Mouse (Mus musculus): ENCODE data around the gene Filip1.

- TF ChIP-seq POLR2A (IDR thresholded peaks at IDR 0.05; ENCODE audit: low read depth, low read length), result no peak
- TF ChIP-seq MYC (IDR thresholded peaks at IDR 0.05; ENCODE audit: low read depth, low read length), result no peak
- TF ChIP-seq SMC3 (IDR thresholded peaks at IDR 0.05; ENCODE audit: low read depth, low read length), result no peak
- TF ChIP-seq CTCF (conservative IDR thresholded peaks at IDR 0.05 in 1 of 2, IDR thresholded peaks at IDR 0.05 in 1 of 2; ENCODE audit: low read depth in 2 of 2, low read length in 2 of 2), result no peak
- no peak for TF ChIP-seq ELF1 (IDR thresholded peaks at IDR 0.05; ENCODE audit: low read depth, low read length)
- TF ChIP-seq MAX (IDR thresholded peaks at IDR 0.05; ENCODE audit: low read length), result no peak
- TF ChIP-seq E2F4 (IDR thresholded peaks at IDR 0.05; ENCODE audit: insufficient replicate concordance, low read depth, low read length), result no peak
- TF ChIP-seq EP300 (IDR thresholded peaks at IDR 0.05; ENCODE audit: low read length), result no peak
- TF ChIP-seq ETS1 (conservative IDR thresholded peaks at IDR 0.05; ENCODE audit: low read depth, low read length), result no peak
- no peak for TF ChIP-seq SIN3A (IDR thresholded peaks at IDR 0.05; ENCODE audit: low read length)
- TF ChIP-seq MAFK (IDR thresholded peaks at IDR 0.05; ENCODE audit: insufficient replicate concordance, low read length), result no peak
- TF ChIP-seq ZMIZ1 (IDR thresholded peaks at IDR 0.05; ENCODE audit: low read depth, low read length), result no peak
- no peak for TF ChIP-seq ZNF384 (IDR thresholded peaks at IDR 0.05; ENCODE audit: low read depth, low read length)
- TF ChIP-seq GABPA (IDR thresholded peaks at IDR 0.05; ENCODE audit: insufficient replicate concordance, low read depth, low read length), result no peak
These were observed 188.8 kb downstream of the Filip1 start for GRCm38 (mm10) chr9:79823856-79824255.

Data from CH12.LX (cell line).